Mouse (Mus musculus) spleen, adult 2 months (tissue): ENCODE data around the gene A630073D07Rik. TPM values are rescaled to one million over a fixed set of nuclear protein-coding genes. Genes with fewer than 3 reads are reported as not detected.
"Not testable (repeated sequence)": the region's sequence is repeated elsewhere in the genome, so short reads cannot be mapped to it uniquely, and the experiment has no call there.

Source experiments
- DNase-seq, 2 experiments: peaks; one replicate each; pipeline versions ENCODE4 v3.0.0 to v3.0.0-alpha.2; 2012 to 2021; ENCODE audit warnings: low spot score in 2 of 2, low read depth in 1 of 2
- H3K27ac ChIP-seq: fragments of 200-500 bp; 2 replicates; pipeline ENCODE4 v1.5.1; 2012; ENCODE audit warnings: low read length, inconsistent platforms; ENCODE audit not compliant: insufficient read depth
- H3K27me3 ChIP-seq: fragments of 200-500 bp; 2 replicates; pipeline ENCODE4 v1.6.1; 2012; ENCODE audit warnings: mild to moderate bottlenecking, moderate library complexity, low read length, inconsistent platforms; ENCODE audit not compliant: control insufficient read depth, insufficient read depth
- H3K36me3 ChIP-seq: fragments of 200-500 bp; 2 replicates; pipeline ENCODE4 v1.6.1; 2012; ENCODE audit warnings: mild to moderate bottlenecking, low read length, inconsistent platforms; ENCODE audit not compliant: control insufficient read depth, insufficient read depth
- H3K4me1 ChIP-seq: fragments of 200-500 bp; 2 replicates; pipeline ENCODE4 v1.6.1; 2011; ENCODE audit warnings: inconsistent platforms; ENCODE audit not compliant: control insufficient read depth, insufficient read depth, insufficient read length
- H3K4me3 ChIP-seq: fragments of 200-500 bp; 2 replicates; pipeline ENCODE4 v1.5.1; 2011; ENCODE audit warnings: mild to moderate bottlenecking, inconsistent platforms; ENCODE audit not compliant: insufficient read depth, insufficient read length; ENCODE audit errors: extremely low read depth
- CTCF ChIP-seq: fragments of 200-500 bp; IDR thresholded peaks from 2 replicates; pipeline ENCODE4 v1.5.1; 2011; ENCODE audit warnings: mild to moderate bottlenecking, inconsistent platforms; ENCODE audit not compliant: insufficient read depth, insufficient read length, insufficient replicate concordance; ENCODE audit errors: extremely low read depth
- POLR2A ChIP-seq: fragments of 200-500 bp; IDR thresholded peaks from 2 replicates; pipeline ENCODE4 v1.6.1; 2011; ENCODE audit warnings: low read depth, low read length, inconsistent platforms
- WGBS: fragments of 180-500 bp; shearing (Covaris S2); methylation state at CpG from one replicate; pipeline ENCODE4 v1.1.7; 2018; 5-methylcytosine and 5-hydroxymethylcytosine counted together
- polyA plus RNA-seq: library from polyadenylated mRNA; depleted of rRNA; stranded (reverse); fragments of >200 nt; gene quantifications from 2 replicates; pipeline ENCODE4 v1.2.3, GENCODE M21; 2012; rRNA removed

The A630073D07Rik gene
- polyA plus RNA-seq, result not detected in 2 replicates

DNA sequence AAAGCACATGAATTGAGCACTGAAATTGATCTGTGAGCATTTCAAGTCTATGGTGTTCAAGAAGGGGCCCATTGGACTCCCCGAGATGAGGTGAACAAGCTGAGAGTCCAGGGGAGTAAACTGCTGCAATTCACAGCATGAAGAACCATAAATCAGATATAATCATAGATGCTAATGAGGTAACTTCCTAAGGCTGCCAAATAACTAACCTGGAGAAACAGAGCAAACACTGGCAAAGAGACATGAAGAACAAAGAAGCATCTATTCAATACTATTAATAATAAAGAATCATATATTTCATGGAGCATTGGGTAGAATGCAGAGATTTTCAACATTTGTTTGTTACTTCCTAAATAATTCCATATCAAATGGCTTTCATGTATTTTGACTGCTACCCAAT, at the start of gene A630073D07Rik:
TSS of gene A630073D07Rik (minus strand) at position 101 of the 400 bp plus-strand sequence.
- H3K4me3 ChIP-seq, result no peak within 1 kb of the TSS
- no peaks in the 10 kb centered on the region for H3K27me3 ChIP-seq
- no peak for DNase-seq
- H3K4me1 ChIP-seq, result no peaks in the 10 kb centered on the region
- 84% methylated on average over 1 of the region's 1 CpGs for WGBS
- H3K27ac ChIP-seq, result no peak within 1 kb of the TSS
- H3K36me3 ChIP-seq, result no peaks in the 10 kb centered on the region
- TF ChIP-seq CTCF, result no peak
- no peak for TF ChIP-seq POLR2A

DNA sequence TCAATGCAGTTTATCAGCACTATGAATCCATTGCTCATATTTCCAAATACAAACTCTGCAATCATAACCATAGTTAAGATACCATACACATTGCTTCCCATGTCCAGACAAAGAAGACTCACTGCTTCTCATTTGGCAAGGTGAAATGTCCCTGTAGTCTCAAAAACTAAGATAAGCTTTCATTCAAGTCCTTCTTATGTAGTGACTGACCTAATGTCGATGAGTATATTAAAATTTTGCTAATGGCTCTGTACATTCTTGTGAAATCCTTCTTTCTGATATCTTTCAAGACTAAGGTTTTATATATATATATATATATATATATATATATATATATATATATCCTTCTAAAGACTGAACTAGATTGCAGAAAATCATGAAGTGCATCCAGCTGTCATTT, 49.6 kb upstream of the A630073D07Rik start, which contains the start of gene Tas2r121:
TSS of gene Tas2r121 (minus strand) at position 101 of the 400 bp plus-strand sequence.
- Histone ChIP-seq H3K27me3 (no peaks in the 10 kb centered on the region), H3K4me1 (no peaks in the 10 kb centered on the region), H3K4me3 (no peak within 1 kb of the TSS), H3K36me3 (no peaks in the 10 kb centered on the region), H3K27ac (no peak within 1 kb of the TSS)
- 72% methylated on average over 1 of the region's 1 CpGs for WGBS
- TF ChIP-seq CTCF (no peak), POLR2A (no peak)
- no peak for DNase-seq

DNA sequence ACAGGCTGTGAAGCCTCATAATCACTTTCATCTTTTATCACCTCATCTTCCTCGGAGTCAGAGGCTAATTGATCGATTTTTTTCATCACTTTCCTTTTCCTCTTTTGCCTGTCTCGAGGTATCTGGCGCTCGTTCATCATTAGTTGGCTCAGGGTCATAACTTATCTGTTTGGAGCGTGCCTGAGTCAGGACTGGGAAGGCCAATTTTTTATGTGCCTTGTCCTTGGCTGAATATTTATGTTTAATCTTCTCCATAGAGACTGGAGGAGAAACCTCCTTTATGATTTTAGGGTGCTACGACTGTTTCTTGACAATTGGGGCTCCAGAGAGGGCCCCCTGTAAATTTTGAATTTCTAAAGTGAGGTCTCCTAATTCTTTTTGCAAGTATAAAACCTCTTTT, 40.3 kb upstream of the A630073D07Rik start:
- H3K27me3 ChIP-seq, H3K4me1 ChIP-seq, DNase-seq, H3K4me3 ChIP-seq, H3K36me3 ChIP-seq, H3K27ac ChIP-seq: not testable (repeated sequence)
- WGBS, result 77% methylated on average over 7 of the region's 7 CpGs

DNA sequence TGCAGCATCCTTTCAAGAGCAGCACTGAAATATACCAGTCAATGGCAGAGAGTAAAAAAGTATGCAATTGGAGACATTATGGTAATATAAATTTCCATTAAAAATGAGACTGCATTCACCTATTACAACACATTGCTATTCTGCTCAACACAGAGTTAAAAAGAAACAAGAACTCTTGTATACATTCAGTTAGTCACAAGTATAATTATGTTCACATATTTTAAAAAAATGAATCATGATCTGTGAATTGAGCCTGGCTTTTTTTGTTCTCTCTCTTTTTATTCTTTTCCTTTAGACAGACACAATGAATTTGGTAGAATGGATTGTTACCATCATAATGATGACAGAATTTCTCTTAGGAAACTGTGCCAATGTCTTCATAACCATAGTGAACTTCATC, 5.3 kb upstream of the A630073D07Rik start, which contains the start of gene Tas2r120:
TSS of gene Tas2r120 (plus strand) at position 301 of the 400 bp plus-strand sequence.
- Histone ChIP-seq H3K27ac (no peak within 1 kb of the TSS), H3K36me3 (no peaks in the 10 kb centered on the region), H3K27me3 (no peaks in the 10 kb centered on the region), H3K4me1 (no peaks in the 10 kb centered on the region), H3K4me3 (no peak within 1 kb of the TSS)
- no peak for TF ChIP-seq CTCF
- TF ChIP-seq POLR2A, result no peak
- no peak for DNase-seq

DNA sequence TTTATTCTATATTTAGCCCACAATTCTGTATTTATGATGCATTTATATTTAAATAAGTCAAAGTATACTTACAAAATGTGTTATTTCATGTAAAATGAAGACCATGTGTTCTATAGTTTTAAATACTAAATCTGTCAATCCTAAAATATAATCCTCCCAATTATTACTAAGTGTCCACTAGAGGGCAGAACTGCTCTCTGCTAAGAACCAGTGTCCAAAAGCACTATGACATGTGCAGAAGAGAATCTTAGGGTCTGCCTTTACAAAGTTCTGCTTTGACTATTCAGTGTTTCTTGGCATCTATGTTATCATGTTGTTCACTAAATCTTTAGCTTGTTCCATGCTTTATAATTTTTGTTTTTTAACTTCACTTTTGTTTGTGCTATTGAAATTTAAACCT, 1.9 kb downstream of the A630073D07Rik start:
- H3K36me3 ChIP-seq, result no peaks in the 10 kb centered on the region
- no peaks in the 10 kb centered on the region for H3K27me3 ChIP-seq
- no peak overlapping the region for H3K27ac ChIP-seq
- no peak overlapping the region for H3K4me3 ChIP-seq
- H3K4me1 ChIP-seq, result no peaks in the 10 kb centered on the region
- TF ChIP-seq CTCF (no peak), POLR2A (no peak)
- DNase-seq, result no peak

DNA sequence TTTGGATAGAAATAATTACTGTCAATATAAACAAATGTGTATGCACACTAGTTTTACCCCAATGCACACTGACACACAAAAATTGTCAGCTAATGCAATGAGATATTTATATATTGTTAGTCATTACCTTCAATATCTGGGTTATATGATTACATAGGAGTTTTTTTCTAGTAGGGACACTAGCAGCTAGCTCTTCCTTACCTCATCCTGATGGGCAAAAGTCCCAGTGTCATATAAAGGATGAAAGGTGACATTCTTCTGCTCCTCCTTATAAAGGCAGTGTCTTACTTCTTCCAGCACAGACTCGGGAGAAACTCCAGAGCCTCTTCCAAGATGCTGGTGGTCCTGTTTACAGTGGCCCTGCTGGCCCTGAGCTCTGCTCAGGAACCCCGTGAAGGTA, 55.7 kb downstream of the A630073D07Rik start, which contains the start of gene Prp2:
TSS of gene Prp2 (plus strand) at position 301 of the 400 bp plus-strand sequence.
- not testable (repeated sequence) for DNase-seq, H3K27me3 ChIP-seq
- 67% methylated on average over 2 of the region's 2 CpGs for WGBS

More for the DNA sequence above, 55.7 kb downstream of the A630073D07Rik start, which contains the start of gene Prp2:
- H3K27ac ChIP-seq, H3K4me3 ChIP-seq, H3K4me1 ChIP-seq, H3K36me3 ChIP-seq: not testable (repeated sequence)

Other genes starting within 250 kb of the A630073D07Rik start
- not detected in 2 replicates for gene Prh1, start 81.7 kb downstream of the A630073D07Rik start, polyA plus RNA-seq
- gene Prp2, start 55.6 kb downstream of the A630073D07Rik start, polyA plus RNA-seq, result not detected in 2 replicates
- not detected in 2 replicates for gene Tas2r120, start 5.4 kb upstream of the A630073D07Rik start, polyA plus RNA-seq
- gene Tas2r121, start 49.5 kb upstream of the A630073D07Rik start, polyA plus RNA-seq, result not detected in 2 replicates
- gene Tas2r122, start 60.4 kb upstream of the A630073D07Rik start, polyA plus RNA-seq, result not detected in 2 replicates
- gene Tas2r115, start 86.5 kb upstream of the A630073D07Rik start, polyA plus RNA-seq, result not detected in 2 replicates
- not detected in 2 replicates for gene Tas2r124, start 103.2 kb upstream of the A630073D07Rik start, polyA plus RNA-seq
- not detected in 2 replicates for gene Tas2r102, start 110.6 kb upstream of the A630073D07Rik start, polyA plus RNA-seq
- gene Tas2r136, start 126.6 kb upstream of the A630073D07Rik start, polyA plus RNA-seq, result not detected in 2 replicates
- gene Tas2r117, start 151.3 kb upstream of the A630073D07Rik start, polyA plus RNA-seq, result not detected in 2 replicates
- not detected in 2 replicates for gene Tas2r123, start 195.6 kb upstream of the A630073D07Rik start, polyA plus RNA-seq
- gene Tas2r116, start 203.9 kb upstream of the A630073D07Rik start, polyA plus RNA-seq, result not detected in 2 replicates
- not detected in 2 replicates for gene Tas2r110, start 216.5 kb upstream of the A630073D07Rik start, polyA plus RNA-seq
- gene Tas2r113, start 241.5 kb upstream of the A630073D07Rik start, polyA plus RNA-seq, result not detected in 2 replicates